Mouse (Mus musculus) intestine, embryonic 16.5 days (tissue): ENCODE results near the gene Sept1. TPM values are rescaled to one million over a fixed set of nuclear protein-coding genes. Genes with fewer than 3 reads are reported as not detected.

Experiments used
- ATAC-seq: fragments of 200-750 bp; cut with Nextera tagmentation; 2 replicates; pipeline ENCODE4 v1.8.0; 2017; ENCODE audit warnings: moderate TSS enrichment, moderate library complexity
- H3K27ac ChIP-seq: fragments of 300-500 bp; sonication (generic); 2 replicates; pipeline ENCODE4 v1.5.1; 2014; ENCODE audit warnings: mild to moderate bottlenecking, low read length
- H3K27me3 ChIP-seq: fragments of 300-500 bp; sonication (generic); replicated peaks from 2 replicates; pipeline ENCODE4 v1.6.1; 2014; ENCODE audit warnings: low read length, control low read depth, mixed read lengths; ENCODE audit not compliant: control insufficient read depth, insufficient read depth
- H3K36me3 ChIP-seq: fragments of 300-500 bp; sonication (generic); 2 replicates; pipeline ENCODE4 v1.6.1; 2014; ENCODE audit warnings: low read length, control low read depth; ENCODE audit not compliant: control insufficient read depth, insufficient read depth
- H3K4me1 ChIP-seq: fragments of 300-500 bp; sonication (generic); 2 replicates; pipeline ENCODE4 v1.6.1; 2014; ENCODE audit warnings: low read length, control low read depth, mixed read lengths; ENCODE audit not compliant: control insufficient read depth, insufficient read depth
- H3K4me2 ChIP-seq: fragments of 300-500 bp; sonication (generic); 2 replicates; pipeline ENCODE4 v1.6.1; 2014; ENCODE audit warnings: low read depth, low read length, control low read depth
- H3K4me3 ChIP-seq: fragments of 300-500 bp; sonication (generic); 2 replicates; pipeline ENCODE4 v1.5.1; 2014; ENCODE audit warnings: mild to moderate bottlenecking, low read length
- H3K9ac ChIP-seq: fragments of 300-500 bp; sonication (generic); 2 replicates; pipeline ENCODE4 v1.6.1; 2014; ENCODE audit warnings: low read depth, low read length
- H3K9me3 ChIP-seq: fragments of 300-500 bp; sonication (generic); 2 replicates; pipeline ENCODE4 v1.6.1; 2016; ENCODE audit warnings: low read length, control low read depth; ENCODE audit not compliant: control insufficient read depth
- WGBS: fragments of 180-500 bp; shearing (Covaris S2); extraction: QIAGEN DNeasy Blood & Tissue Kit; methylation state at CpG from one replicate; pipeline ENCODE4 v1.1.7; 2014; 5-methylcytosine and 5-hydroxymethylcytosine counted together
- polyA plus RNA-seq: library from polyadenylated mRNA; unstranded; fragments of >200 nt; fragmentation: Nextera tagmentation; extraction: Ambion mirVana; gene quantifications from 2 replicates; pipeline ENCODE4 v1.2.1, GENCODE M21; 2015

Gene Sept1
- polyA plus RNA-seq, 1 experiment from 2014 or later = 16.3 TPM

- ATAC-seq = peak; percentile 55
- WGBS = 24% methylated on average over 33 of the region's 33 CpGs
Observed at GRCm38 (mm10) chr7:127214981-127215871, 17.7 kb downstream of the Sept1 start.

DNA sequence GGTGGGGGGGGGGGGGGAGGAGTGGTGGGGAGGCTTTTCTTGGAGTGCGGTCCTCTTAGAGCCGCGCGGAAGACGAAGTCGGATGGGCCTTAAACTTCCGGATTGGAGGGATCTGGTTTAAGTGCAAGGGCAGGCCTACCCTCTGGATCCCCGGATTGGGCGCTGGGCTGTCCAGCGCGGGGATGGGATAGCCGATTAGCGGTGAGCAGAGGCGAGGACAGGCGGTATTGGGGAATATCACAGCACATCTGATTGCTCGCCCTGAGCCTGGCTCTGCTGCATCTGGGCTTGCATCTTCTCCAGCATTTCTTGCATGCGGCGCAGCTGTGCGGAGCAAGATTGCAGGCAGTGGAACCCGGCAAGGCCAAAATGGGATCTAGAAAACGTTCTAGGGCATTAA lies 18.4 kb downstream of the Sept1 start:
- WGBS = 42% methylated on average over 21 of the region's 21 CpGs
- H3K9ac ChIP-seq = peak overlapping the region; percentile 67; the same call in 1 of the 2 replicates
- peak overlapping the region; percentile 42 for H3K4me3 ChIP-seq
- H3K36me3 ChIP-seq = no peaks in the 10 kb centered on the region
- peak overlapping the region; percentile 61 for H3K4me2 ChIP-seq
- ATAC-seq = no peak
- H3K9me3 ChIP-seq = no peaks in the 10 kb centered on the region
- H3K27me3 ChIP-seq = no peaks in the 10 kb centered on the region
- no peak overlapping the region for H3K27ac ChIP-seq
- H3K4me1 ChIP-seq = peaks cover 5% of the 10 kb centered on the region; the same call in 1 of the 2 replicates

More at GRCm38 (mm10) chr7:127214981-127215871, 17.7 kb downstream of the Sept1 start:
- Histone ChIP-seq H3K36me3 (no peaks in the 10 kb centered on the region), H3K9ac (peak overlapping the region; percentile 67), H3K4me3 (peak overlapping the region; percentile 42), H3K4me1 (0 out of 2 replicates have a peak, but pooled peaks cover 5% of the 10 kb centered on the region), H3K27me3 (no peaks in the 10 kb centered on the region), H3K4me2 (peak overlapping the region; percentile 61), H3K9me3 (no peaks in the 10 kb centered on the region), H3K27ac (no peak overlapping the region)

- no peak for ATAC-seq
- H3K27ac ChIP-seq = no peak overlapping the region
- no peaks in the 10 kb centered on the region for H3K36me3 ChIP-seq
- H3K9ac ChIP-seq = no peak overlapping the region
- H3K4me1 ChIP-seq = peaks cover 7% of the 10 kb centered on the region; the same call in 1 of the 2 replicates
- H3K9me3 ChIP-seq = no peaks in the 10 kb centered on the region
- no peak overlapping the region for H3K4me3 ChIP-seq
- no peaks in the 10 kb centered on the region for H3K27me3 ChIP-seq
- WGBS = 60% methylated on average over 12 of the region's 12 CpGs
- no peak overlapping the region for H3K4me2 ChIP-seq
Observed at GRCm38 (mm10) chr7:127213930-127214329, 19.0 kb downstream of the Sept1 start.

DNA sequence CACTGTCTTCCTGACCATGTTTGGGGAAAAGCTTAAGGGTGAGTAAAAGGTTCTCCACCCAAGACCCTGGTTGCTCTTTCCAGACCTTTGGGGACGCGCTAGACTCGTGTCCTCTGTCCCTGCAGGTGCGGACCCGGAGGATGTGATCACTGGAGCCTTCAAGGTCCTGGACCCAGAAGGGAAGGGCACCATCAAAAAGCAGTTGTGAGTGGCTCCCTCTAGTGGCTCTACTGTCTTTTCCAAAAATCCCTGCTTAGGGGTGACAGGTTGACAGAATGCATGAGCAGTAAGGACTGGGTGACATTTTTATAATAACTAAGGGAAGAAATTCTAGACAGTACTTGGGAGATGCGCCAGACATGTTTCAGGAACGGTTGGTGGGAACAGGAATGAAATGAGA lies 19.4 kb downstream of the Sept1 start:
- Histone ChIP-seq H3K27me3 (no peaks in the 10 kb centered on the region), H3K9ac (no peak overlapping the region), H3K4me3 (no peak overlapping the region), H3K27ac (no peak overlapping the region), H3K4me2 (no peak overlapping the region), H3K36me3 (no peaks in the 10 kb centered on the region), H3K9me3 (no peaks in the 10 kb centered on the region), H3K4me1 (peaks cover 7% of the 10 kb centered on the region; the same call in 1 of the 2 replicates)
- ATAC-seq = no peak
- WGBS = 38% methylated on average over 7 of the region's 7 CpGs

DNA sequence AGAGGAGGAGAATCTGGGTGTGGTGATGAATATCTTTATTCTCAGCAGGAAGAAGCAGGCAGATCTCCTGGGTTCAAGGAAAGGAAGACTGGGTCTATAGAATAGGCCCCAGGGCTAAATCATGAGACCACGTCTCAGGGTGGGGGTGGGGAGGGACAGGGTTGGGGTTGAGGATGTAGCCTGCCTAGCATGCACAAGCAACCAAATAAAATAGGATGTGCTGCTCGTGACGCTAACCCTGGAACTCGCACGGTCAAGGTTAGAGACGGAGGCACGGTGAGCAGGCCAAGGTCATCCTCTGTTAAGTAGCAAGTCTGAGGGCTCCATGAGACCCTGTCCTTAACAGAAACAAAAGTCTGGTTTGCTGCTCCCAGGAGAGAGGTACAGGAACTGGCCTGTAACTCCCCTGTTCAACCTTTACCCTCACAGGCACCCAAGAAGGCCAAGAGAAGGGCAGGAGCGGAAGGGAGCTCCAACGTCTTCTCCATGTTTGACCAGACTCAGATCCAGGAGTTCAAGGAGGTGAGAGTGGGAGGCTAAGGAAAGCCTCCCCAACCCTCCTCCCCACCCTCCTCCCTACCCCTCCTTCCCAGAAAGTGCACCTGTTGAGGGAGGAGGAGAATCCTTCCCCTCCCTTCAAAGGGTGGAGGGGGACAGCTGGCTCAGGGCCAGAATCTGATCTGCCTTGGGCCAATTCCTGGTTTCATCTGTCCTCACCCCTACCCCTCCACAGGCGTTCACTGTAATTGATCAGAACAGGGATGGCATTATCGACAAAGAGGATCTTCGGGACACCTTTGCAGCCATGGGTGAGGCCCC lies 20.3 kb downstream of the Sept1 start:
- H3K27ac ChIP-seq = no peak overlapping the region
- ATAC-seq = no peak
- H3K9ac ChIP-seq = no peak overlapping the region
- H3K36me3 ChIP-seq = no peaks in the 10 kb centered on the region
- peaks cover 7% of the 10 kb centered on the region; the same call in 1 of the 2 replicates for H3K4me1 ChIP-seq
- H3K27me3 ChIP-seq = no peaks in the 10 kb centered on the region
- H3K4me2 ChIP-seq = no peak overlapping the region
- 89% methylated on average over 12 of the region's 12 CpGs for WGBS
- H3K9me3 ChIP-seq = no peaks in the 10 kb centered on the region
- H3K4me3 ChIP-seq = no peak overlapping the region

DNA sequence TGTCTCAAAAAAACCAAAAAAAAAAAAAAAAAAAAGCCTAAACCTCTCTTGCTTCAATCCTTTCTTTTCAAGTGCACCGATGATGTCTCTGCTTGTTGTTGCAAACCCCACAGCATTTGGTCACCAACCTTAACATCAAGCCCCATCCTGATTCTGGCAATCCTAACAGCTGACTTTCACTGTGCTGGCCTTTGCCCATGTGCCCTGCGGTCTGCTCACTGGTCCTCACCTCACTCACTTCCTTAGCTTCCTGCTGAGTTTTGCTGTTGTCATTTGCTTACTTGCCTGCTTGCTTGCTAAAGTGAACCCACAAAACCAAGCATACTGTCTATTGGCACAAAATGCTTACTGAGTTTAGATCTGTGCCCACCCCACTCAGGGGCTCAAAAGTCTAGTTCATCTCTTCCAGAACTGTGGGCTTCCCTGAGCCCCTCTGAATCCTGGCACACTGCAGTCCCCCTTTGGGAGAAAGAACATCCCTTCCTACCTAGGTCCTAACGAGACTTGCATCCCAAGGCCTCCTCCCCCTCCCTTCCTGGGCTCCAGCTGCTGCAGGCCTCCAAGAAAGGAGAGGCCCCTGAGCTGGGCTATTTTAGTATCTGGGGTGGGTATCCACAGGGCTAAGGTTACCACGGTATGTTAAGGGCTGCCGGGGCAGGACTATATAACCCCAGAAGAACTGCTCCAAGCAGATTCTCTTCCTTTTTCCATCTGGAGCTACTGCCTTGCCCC lies 21.8 kb downstream of the Sept1 start:
- no peak for ATAC-seq
- Histone ChIP-seq H3K4me2 (no peak overlapping the region), H3K4me1 (peaks cover 13% of the 10 kb centered on the region), H3K9ac (no peak overlapping the region), H3K4me3 (no peak overlapping the region), H3K36me3 (no peaks in the 10 kb centered on the region), H3K27ac (no peak overlapping the region), H3K9me3 (no peaks in the 10 kb centered on the region), H3K27me3 (no peaks in the 10 kb centered on the region)
- WGBS = 72% methylated on average over 5 of the region's 5 CpGs

- Histone ChIP-seq H3K4me1 (peaks cover 15% of the 10 kb centered on the region), H3K4me3 (no peak overlapping the region), H3K27ac (no peak overlapping the region), H3K4me2 (no peak overlapping the region), H3K27me3 (no peaks in the 10 kb centered on the region), H3K9ac (no peak overlapping the region), H3K36me3 (no peaks in the 10 kb centered on the region), H3K9me3 (no peaks in the 10 kb centered on the region)
- no peak for ATAC-seq
- WGBS = 87% methylated on average over 4 of the region's 4 CpGs
Observed at GRCm38 (mm10) chr7:127210266-127210665, 22.7 kb downstream of the Sept1 start.

GRCm38 (mm10) chr7:127209851-127210250 lies 23.1 kb downstream of the Sept1 start:
- Histone ChIP-seq H3K4me2 (peak overlapping the region; percentile 44; the same call in 1 of the 2 replicates), H3K4me3 (no peak overlapping the region), H3K9me3 (no peaks in the 10 kb centered on the region), H3K36me3 (no peaks in the 10 kb centered on the region), H3K4me1 (peaks cover 14% of the 10 kb centered on the region), H3K27me3 (no peaks in the 10 kb centered on the region), H3K9ac (no peak overlapping the region), H3K27ac (no peak overlapping the region; the same call in 1 of the 2 replicates)
- ATAC-seq = no peak
- 81% methylated on average over 5 of the region's 5 CpGs for WGBS
